Mouse (Mus musculus) macrophage (primary cell): ENCODE results near the gene Nacc1. TPM values are rescaled to one million over a fixed set of nuclear protein-coding genes. Genes with fewer than 3 reads are reported as not detected.

Experiments used
- H3K27ac ChIP-seq: fragments of 350-480 bp; formaldehyde crosslinking; 2 replicates; pipeline ENCODE4 v1.9.0; 2021
- H3K36me3 ChIP-seq: fragments of 350-480 bp; formaldehyde crosslinking; 2 replicates; pipeline ENCODE4 v1.9.0; 2021; ENCODE audit errors: inconsistent target
- H3K4me3 ChIP-seq: fragments of 350-480 bp; formaldehyde crosslinking; 2 replicates; pipeline ENCODE4 v1.9.0; 2021; ENCODE audit errors: inconsistent target
- H3K79me2 ChIP-seq: fragments of 350-480 bp; formaldehyde crosslinking; 2 replicates; pipeline ENCODE4 v1.9.0; 2021; ENCODE audit errors: inconsistent target
- WGBS: methylation state at CpG from one replicate; pipeline ENCODE4 v1.1.7; 2026; ENCODE audit warnings: inconsistent platforms; ENCODE audit not compliant: missing documents; 5-methylcytosine and 5-hydroxymethylcytosine counted together
- polyA plus RNA-seq: library from polyadenylated mRNA; stranded (reverse); fragments of 250-400 nt; gene quantifications from 3 replicates; pipeline ENCODE4 v1.2.4, GENCODE M21; 2018; ENCODE audit warnings: inconsistent platforms
- total RNA-seq, 78 experiments: library from RNA; depleted of rRNA; stranded (reverse); fragments of 250-400 nt; gene quantifications; 1 replicate in 9 of 78; 2 replicates in 24 of 78; 3 replicates in 43 of 78; 4 replicates in 2 of 78; pipeline ENCODE4 v1.2.4; 2018; ENCODE audit warnings: inconsistent platforms in 56 of 78

Gene Nacc1
- 10 to 100 TPM; 29.2 to 67.2 (median 42.0) TPM for total RNA-seq (2018; cell fraction: chromatin; rRNA removed)
- 10 to 100 TPM; 49.3 to 73.4 (median 60.7) TPM for total RNA-seq (2018; cell fraction: cytosol; rRNA removed)
- total RNA-seq (2018; cell fraction: nucleus; rRNA removed): 10 to 100 TPM; 42.8 to 95.1 (median 62.2) TPM
- polyA plus RNA-seq: 42.2 to 61.4 TPM (median 49.6 TPM) in 3 replicates

GRCm38 (mm10) chr8:84687705-84688100 lies at the start of gene Nacc1:
Gene Nacc1, minus strand, starts transcription at chr8:84687862.
- under 1% methylated on average over 37 of the region's 37 CpGs for WGBS
- H3K4me3 ChIP-seq: peak within 1 kb of the TSS; percentile 95
- H3K79me2 ChIP-seq: peaks cover 70% of the 10 kb centered on the region
- H3K27ac ChIP-seq: peak within 1 kb of the TSS; percentile 76
- peaks cover 9% of the 10 kb centered on the region; the same call in 1 of the 2 replicates for H3K36me3 ChIP-seq

GRCm38 (mm10) chr8:84736521-84736920 lies 48.9 kb upstream of the Nacc1 start:
- H3K79me2 ChIP-seq: no peaks in the 10 kb centered on the region
- no peak overlapping the region for H3K27ac ChIP-seq
- no peak overlapping the region for H3K4me3 ChIP-seq
- H3K36me3 ChIP-seq: no peaks in the 10 kb centered on the region
- 95% methylated on average over 4 of the region's 4 CpGs for WGBS

- WGBS: 63% methylated on average over 2 of the region's 2 CpGs
Measured at GRCm38 (mm10) chr8:84735597-84735996, 47.9 kb upstream of the Nacc1 start.

GRCm38 (mm10) chr8:84734680-84735079 lies 47.0 kb upstream of the Nacc1 start:
- Histone ChIP-seq H3K36me3 (no peaks in the 10 kb centered on the region), H3K27ac (no peak overlapping the region)
- 100% methylated on average over 2 of the region's 2 CpGs for WGBS

More at GRCm38 (mm10) chr8:84735597-84735996, 47.9 kb upstream of the Nacc1 start:
- Histone ChIP-seq H3K27ac (no peak overlapping the region), H3K4me3 (no peak overlapping the region), H3K36me3 (no peaks in the 10 kb centered on the region), H3K79me2 (no peaks in the 10 kb centered on the region)

GRCm38 (mm10) chr8:84733959-84734358 lies 46.3 kb upstream of the Nacc1 start:
- WGBS: 89% methylated on average over 5 of the region's 6 CpGs
- Histone ChIP-seq H3K4me3 (no peak overlapping the region), H3K79me2 (no peaks in the 10 kb centered on the region), H3K27ac (no peak overlapping the region), H3K36me3 (no peaks in the 10 kb centered on the region)

More at GRCm38 (mm10) chr8:84734680-84735079, 47.0 kb upstream of the Nacc1 start:
- no peaks in the 10 kb centered on the region for H3K79me2 ChIP-seq
- H3K4me3 ChIP-seq: no peak overlapping the region

GRCm38 (mm10) chr8:84732996-84733395 lies 45.3 kb upstream of the Nacc1 start:
- WGBS: 90% methylated on average over 6 of the region's 6 CpGs
- no peak overlapping the region for H3K4me3 ChIP-seq
- H3K36me3 ChIP-seq: no peaks in the 10 kb centered on the region
- H3K79me2 ChIP-seq: no peaks in the 10 kb centered on the region
- H3K27ac ChIP-seq: no peak overlapping the region

GRCm38 (mm10) chr8:84732545-84732944 lies 44.9 kb upstream of the Nacc1 start:
- no peaks in the 10 kb centered on the region for H3K79me2 ChIP-seq
- no peak overlapping the region for H3K27ac ChIP-seq
- H3K36me3 ChIP-seq: no peaks in the 10 kb centered on the region
- WGBS: 72% methylated on average over 5 of the region's 5 CpGs
- no peak overlapping the region for H3K4me3 ChIP-seq

GRCm38 (mm10) chr8:84731371-84732177 lies 43.9 kb upstream of the Nacc1 start:
- Histone ChIP-seq H3K4me3 (no peak overlapping the region), H3K79me2 (no peaks in the 10 kb centered on the region), H3K27ac (no peak overlapping the region), H3K36me3 (no peaks in the 10 kb centered on the region)
- 77% methylated on average over 9 of the region's 11 CpGs for WGBS

GRCm38 (mm10) chr8:84730541-84731370 lies 43.1 kb upstream of the Nacc1 start:
- no peak overlapping the region for H3K4me3 ChIP-seq
- no peaks in the 10 kb centered on the region for H3K36me3 ChIP-seq
- 76% methylated on average over 9 of the region's 9 CpGs for WGBS
- no peaks in the 10 kb centered on the region for H3K79me2 ChIP-seq
- no peak overlapping the region for H3K27ac ChIP-seq

GRCm38 (mm10) chr8:84729921-84730362 lies 42.3 kb upstream of the Nacc1 start:
- no peak overlapping the region for H3K27ac ChIP-seq
- H3K4me3 ChIP-seq: no peak overlapping the region

GRCm38 (mm10) chr8:84728474-84728873 lies 40.8 kb upstream of the Nacc1 start:
- H3K4me3 ChIP-seq: no peak overlapping the region
- no peaks in the 10 kb centered on the region for H3K36me3 ChIP-seq
- 63% methylated on average over 3 of the region's 3 CpGs for WGBS
- H3K79me2 ChIP-seq: no peaks in the 10 kb centered on the region
- H3K27ac ChIP-seq: no peak overlapping the region

More at GRCm38 (mm10) chr8:84729921-84730362, 42.3 kb upstream of the Nacc1 start:
- no peaks in the 10 kb centered on the region for H3K36me3 ChIP-seq
- 90% methylated on average over 14 of the region's 16 CpGs for WGBS
- H3K79me2 ChIP-seq: no peaks in the 10 kb centered on the region

GRCm38 (mm10) chr8:84725941-84726259 lies 38.2 kb upstream of the Nacc1 start:
- Histone ChIP-seq H3K27ac (peak overlapping the region; percentile 40), H3K36me3 (no peaks in the 10 kb centered on the region), H3K79me2 (no peaks in the 10 kb centered on the region), H3K4me3 (no peak overlapping the region)
- WGBS: 4% methylated on average over 3 of the region's 3 CpGs

- Histone ChIP-seq H3K4me3 (no peak overlapping the region), H3K79me2 (no peaks in the 10 kb centered on the region), H3K27ac (peak overlapping the region; percentile 40), H3K36me3 (no peaks in the 10 kb centered on the region)
- 51% methylated on average over 9 of the region's 10 CpGs for WGBS
Measured at GRCm38 (mm10) chr8:84725246-84725940, 37.7 kb upstream of the Nacc1 start.

GRCm38 (mm10) chr8:84724683-84725082 lies 37.0 kb upstream of the Nacc1 start:
- Histone ChIP-seq H3K27ac (peak overlapping the region; percentile 40; the same call in 1 of the 2 replicates), H3K79me2 (no peaks in the 10 kb centered on the region), H3K4me3 (no peak overlapping the region), H3K36me3 (no peaks in the 10 kb centered on the region)
- WGBS: 60% methylated on average over 9 of the region's 9 CpGs
